ENCODE assay signal across 7 mouse cellular contexts in genomic region chr13:112101421-112101756, GRCm38 (mm10).
DNase-seq lines count a peak whose midpoint lies in the region; ATAC-seq and TF ChIP-seq lines count a peak whose summit lies in the region.

No protein-coding gene starts in this region.

- DNase-seq in lung, postnatal 0 days (ENCODE audit: low spot score): no peak
- no peak for DNase-seq in lung, postnatal 10 days
- DNase-seq in heart, postnatal 0 days (ENCODE audit: low spot score): no peak
- DNase-seq in stomach, postnatal 0 days (ENCODE audit: low spot score): no peak
- DNase-seq in urinary bladder, postnatal 10 days (ENCODE audit: low spot score): no peak
- DNase-seq in layer of hippocampus, adult 9-10 months (ENCODE audit: low spot score): no peak

- H3K9me3 ChIP-seq in lung, postnatal 0 days (ENCODE audit: low read length): no peaks in the 10 kb centered on the region
- no peaks in the 10 kb centered on the region for H3K9me3 ChIP-seq in heart, postnatal 0 days (replicated peaks; ENCODE audit: control insufficient read depth, low read length)
- no peaks in the 10 kb centered on the region for H3K9me3 ChIP-seq in liver, embryonic 12.5 days (replicated peaks)
- no peaks in the 10 kb centered on the region for H3K9me3 ChIP-seq in stomach, postnatal 0 days (ENCODE audit: control insufficient read depth, low read length)

- no peak for TF ChIP-seq CTCF in lung, postnatal 0 days (IDR thresholded peaks at IDR 0.05)
- no peak for TF ChIP-seq CTCF in heart, postnatal 0 days (IDR thresholded peaks at IDR 0.05; ENCODE audit: low read depth)
- TF ChIP-seq CTCF in stomach, postnatal 0 days (IDR thresholded peaks at IDR 0.05; ENCODE audit: low read depth): no peak

- no peaks in the 10 kb centered on the region; the same call in none of the 2 replicates for H3K4me1 ChIP-seq in lung, postnatal 0 days (ENCODE audit: insufficient read depth, low read depth, low read length)
- peaks cover 26% of the 10 kb centered on the region; the same call in 1 of the 2 replicates for H3K4me1 ChIP-seq in heart, postnatal 0 days (ENCODE audit: control insufficient read depth, insufficient read depth)
- peaks cover 9% of the 10 kb centered on the region for H3K4me1 ChIP-seq in liver, embryonic 12.5 days
- H3K4me1 ChIP-seq in stomach, postnatal 0 days (replicated peaks; ENCODE audit: control insufficient read depth, insufficient read depth): 0 out of 2 replicates have a peak, but pooled peaks cover 3% of the 10 kb centered on the region

- H3K9ac ChIP-seq in lung, postnatal 0 days (replicated peaks; ENCODE audit: low read depth): no peak overlapping the region
- peak overlapping the region; percentile 59 for H3K9ac ChIP-seq in heart, postnatal 0 days (replicated peaks; ENCODE audit: low read depth, low read length)
- no peak overlapping the region for H3K9ac ChIP-seq in liver, embryonic 12.5 days
- no peak overlapping the region for H3K9ac ChIP-seq in stomach, postnatal 0 days (ENCODE audit: low read length)

- H3K4me3 ChIP-seq in lung, postnatal 0 days (ENCODE audit: low read depth, low read length): peak overlapping the region; percentile 46
- peak overlapping the region; percentile 61 for H3K4me3 ChIP-seq in heart, postnatal 0 days (ENCODE audit: low read depth, low read length)
- peak overlapping the region; percentile 47; the same call in 1 of the 2 replicates for H3K4me3 ChIP-seq in liver, embryonic 12.5 days
- peak overlapping the region; percentile 52 for H3K4me3 ChIP-seq in stomach, postnatal 0 days (ENCODE audit: low read depth, low read length)

- H3K27me3 ChIP-seq in lung, postnatal 0 days (replicated peaks; ENCODE audit: insufficient read depth, low read length): no peaks in the 10 kb centered on the region
- no peaks in the 10 kb centered on the region for H3K27me3 ChIP-seq in heart, postnatal 0 days (ENCODE audit: control insufficient read depth, insufficient read depth, low read length)
- H3K27me3 ChIP-seq in liver, embryonic 12.5 days (replicated peaks): peaks cover 62% of the 10 kb centered on the region
- H3K27me3 ChIP-seq in stomach, postnatal 0 days (ENCODE audit: control insufficient read depth, insufficient read depth, low read length): no peaks in the 10 kb centered on the region

- no peak for ATAC-seq in lung, postnatal 0 days
- ATAC-seq in heart, postnatal 0 days (ENCODE audit: insufficient read depth, low read depth): no peak
- no peak for ATAC-seq in liver, embryonic 12.5 days
- ATAC-seq in stomach, postnatal 0 days (ENCODE audit: low FRiP score, low TSS enrichment): no peak

- peak overlapping the region; percentile 86 for H3K4me2 ChIP-seq in lung, postnatal 0 days (replicated peaks; ENCODE audit: low read depth, low read length)
- peak overlapping the region; percentile 97 for H3K4me2 ChIP-seq in heart, postnatal 0 days (ENCODE audit: low read depth, low read length)
- H3K4me2 ChIP-seq in liver, embryonic 12.5 days: peak overlapping the region; percentile 69
- peak overlapping the region; percentile 86 for H3K4me2 ChIP-seq in stomach, postnatal 0 days (replicated peaks; ENCODE audit: low read depth)

- H3K27ac ChIP-seq in lung, postnatal 0 days (ENCODE audit: low read length): peak overlapping the region; percentile 79
- H3K27ac ChIP-seq in heart, postnatal 0 days (ENCODE audit: low read depth): peak overlapping the region; percentile 76
- no peak overlapping the region for H3K27ac ChIP-seq in liver, embryonic 12.5 days
- peak overlapping the region; percentile 85; the same call in 1 of the 2 replicates for H3K27ac ChIP-seq in stomach, postnatal 0 days (replicated peaks)

- WGBS in lung, postnatal 0 days: 62% methylated on average over 5 of the region's 5 CpGs
- 53% methylated on average over 5 of the region's 5 CpGs for WGBS in heart, postnatal 0 days
- 50% methylated on average over 5 of the region's 5 CpGs for WGBS in liver, embryonic 12.5 days (ENCODE audit: insufficient replicate concordance)
- WGBS in stomach, postnatal 0 days: 64% methylated on average over 5 of the region's 5 CpGs

- H3K36me3 ChIP-seq in lung, postnatal 0 days (ENCODE audit: insufficient read depth, low read length): no peaks in the 10 kb centered on the region
- H3K36me3 ChIP-seq in heart, postnatal 0 days (replicated peaks; ENCODE audit: control insufficient read depth, insufficient read depth, low read length): no peaks in the 10 kb centered on the region
- H3K36me3 ChIP-seq in liver, embryonic 12.5 days: no peaks in the 10 kb centered on the region
- no peaks in the 10 kb centered on the region for H3K36me3 ChIP-seq in stomach, postnatal 0 days (ENCODE audit: control insufficient read depth, insufficient read depth, low read length)

- no peak for TF ChIP-seq EP300 in lung, postnatal 0 days (IDR thresholded peaks at IDR 0.05)
- TF ChIP-seq EP300 in heart, postnatal 0 days (IDR thresholded peaks at IDR 0.05; ENCODE audit: low read depth): no peak
- TF ChIP-seq EP300 in stomach, postnatal 0 days (optimal IDR thresholded peaks at IDR 0.05): no peak
